Mouse (Mus musculus) myocyte (in vitro differentiated cells): ENCODE results near the gene Atp13a2.

ENCODE experiments used
- CEBPB ChIP-seq: IDR thresholded peaks from 2 replicates; pipeline ENCODE4 v1.6.1; 2011; ENCODE audit warnings: mild to moderate bottlenecking, moderate library complexity; ENCODE audit not compliant: poor library complexity, insufficient read depth, severe bottlenecking
- E2F4 ChIP-seq: IDR thresholded peaks from one replicate; pipeline ENCODE4 v1.6.1; 2011; ENCODE audit warnings: mild to moderate bottlenecking, control low read depth, moderate library complexity; ENCODE audit not compliant: insufficient read depth
- MAX ChIP-seq: IDR thresholded peaks from one replicate; pipeline ENCODE4 v1.6.1; 2011; ENCODE audit warnings: low read depth, mild to moderate bottlenecking, control low read depth
- MYOG ChIP-seq, 3 experiments: IDR thresholded peaks; one replicate each; pipeline ENCODE4 v1.6.1; 2011; ENCODE audit warnings: control low read depth in 2 of 3, low read depth in 2 of 3, mild to moderate bottlenecking in 2 of 3; ENCODE audit not compliant: insufficient read length in 2 of 3, control insufficient read depth in 1 of 3, insufficient read depth in 1 of 3
- POLR2A ChIP-seq: IDR thresholded peaks from one replicate; pipeline ENCODE4 v1.6.1; 2011; ENCODE audit warnings: low read depth, mild to moderate bottlenecking, control low read depth, moderate library complexity; ENCODE audit not compliant: insufficient read length
- POLR2AphosphoS2 ChIP-seq: IDR thresholded peaks from one replicate; pipeline ENCODE4 v1.6.1; 2011; ENCODE audit warnings: low read depth, control low read depth; ENCODE audit not compliant: insufficient read length
- REST ChIP-seq: IDR thresholded peaks from one replicate; pipeline ENCODE4 v1.6.1; 2011; ENCODE audit warnings: mild to moderate bottlenecking, control low read depth, moderate library complexity; ENCODE audit not compliant: insufficient read depth, insufficient read length
- SRF ChIP-seq: IDR thresholded peaks from one replicate; pipeline ENCODE4 v1.6.1; 2011; ENCODE audit warnings: low read depth; ENCODE audit not compliant: control insufficient read depth, insufficient read length
- TCF12 ChIP-seq: IDR thresholded peaks from one replicate; pipeline ENCODE4 v1.6.1; 2011; ENCODE audit warnings: mild to moderate bottlenecking, control low read depth; ENCODE audit not compliant: poor library complexity, insufficient read depth, severe bottlenecking
- TCF3 ChIP-seq: IDR thresholded peaks from one replicate; pipeline ENCODE4 v1.6.1; 2011; ENCODE audit warnings: low read depth, control low read depth; ENCODE audit not compliant: insufficient read length
- USF1 ChIP-seq: IDR thresholded peaks from one replicate; pipeline ENCODE4 v1.6.1; 2011; ENCODE audit warnings: low read depth, mild to moderate bottlenecking, control low read depth, moderate library complexity

- TF ChIP-seq TCF12 (no peak), CEBPB (no peak), MAX (no peak), REST (no peak), POLR2A (no peak), SRF (no peak), USF1 (no peak), E2F4 (no peak), MYOG (IDR thresholded peaks at IDR 0.05; ENCODE audit: control insufficient read depth in 1 of 3, insufficient read depth in 1 of 3, insufficient read length in 2 of 3, low read depth in 2 of 3) (no peak), TCF3 (no peak), POLR2AphosphoS2 (no peak)
These were observed 36.1 kb upstream of the Atp13a2 start for GRCm38 (mm10) chr4:140950574-140950973.
